Mouse (Mus musculus) activated CD4-positive, CD25-positive, alpha-beta regulatory T cell, adult 9 weeks (primary cell): ENCODE data around the gene Gnpda2. TPM values are rescaled to one million over a fixed set of nuclear protein-coding genes. Genes with fewer than 3 reads are reported as not detected.

Experiments
- polyA plus RNA-seq: library from polyadenylated mRNA; unstranded; fragments of 100-300 nt; shearing (Covaris generic); gene quantifications from one replicate; pipeline ENCODE4 v1.2.1, GENCODE M21; 2017

The Gnpda2 gene
- 77.4 TPM for polyA plus RNA-seq

DNA sequence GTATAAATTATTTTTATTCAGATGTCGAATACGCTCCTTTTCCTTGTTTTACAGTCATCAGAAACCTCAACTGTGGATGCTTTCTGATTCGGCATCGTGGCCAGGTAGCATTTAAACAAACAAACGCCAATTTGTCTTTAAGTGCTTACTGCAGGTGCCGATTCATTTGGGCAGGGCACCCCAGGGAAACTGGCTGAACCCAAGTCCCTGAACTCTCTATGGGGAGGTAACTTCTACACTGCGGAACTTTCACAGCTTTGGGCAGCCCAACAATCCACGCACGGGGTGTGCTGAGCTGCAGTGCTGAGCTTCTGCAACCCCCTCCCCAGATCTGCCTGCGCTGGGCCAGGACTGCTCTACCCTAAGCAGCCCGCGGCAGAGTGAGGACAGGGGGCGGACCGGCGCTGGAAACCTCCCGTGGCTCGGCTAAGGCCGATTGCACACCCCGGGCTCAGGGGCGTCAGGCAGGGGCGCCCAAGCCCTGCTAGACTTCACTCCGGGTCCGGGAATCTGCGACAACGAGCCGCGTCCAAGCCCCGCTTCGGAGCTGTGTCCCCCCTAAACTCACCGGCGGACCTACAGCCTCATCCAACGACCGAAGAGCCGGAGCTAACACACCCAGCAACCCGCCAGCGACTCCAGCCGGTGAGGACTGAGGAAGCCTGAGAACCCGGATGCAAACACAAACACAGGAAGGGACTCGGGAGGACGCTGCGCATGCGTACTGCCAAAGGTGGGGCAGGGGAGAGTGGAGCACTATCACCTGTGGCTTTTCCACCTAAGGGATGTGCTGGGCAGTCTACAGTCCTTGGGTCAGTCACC is at the start of gene Gnpda2:
Gene Gnpda2 (minus strand): TSS at position 701 of the 822 bp plus-strand sequence.

GRCm38 (mm10) chr5:69556628-69557403 is 35.3 kb downstream of the Gnpda2 start, which contains the start of gene Guf1:
Gene Guf1 (plus strand): TSS chr5:69556923.

GRCm38 (mm10) chr5:69542489-69542888 is 49.7 kb downstream of the Gnpda2 start, which contains the start of gene Yipf7:
Gene Yipf7 (minus strand): TSS chr5:69542648.

Other genes with a start within 250 kb of the Gnpda2 start
- gene Yipf7, start 49.7 kb downstream of the Gnpda2 start, polyA plus RNA-seq = not detected
- 5.4 TPM for gene Guf1, start 35.4 kb downstream of the Gnpda2 start, polyA plus RNA-seq